Mouse (Mus musculus): Measurements from ENCODE around the gene Plch2. TPM values are rescaled to one million over a fixed set of nuclear protein-coding genes. Genes with fewer than 3 reads are reported as not detected.

Plch2 gene
- total and polyA plus RNA-seq, 3 experiments: 0.85 to 1.1 TPM; not detected in 1

- H3K27me3 ChIP-seq (ENCODE audit: control insufficient read depth in 1 of 2, insufficient read depth in 2 of 2, low read length in 2 of 2): 0 out of 4 replicates have a peak, but pooled peaks cover 0 to 1% of the 10 kb centered on the region in 2 experiments
- TF ChIP-seq TCF12 (IDR thresholded peaks at IDR 0.05; ENCODE audit: low read depth, low read length): no peak
- TF ChIP-seq MYC (IDR thresholded peaks at IDR 0.05; ENCODE audit: low read depth, low read length): no peak
- TF ChIP-seq MYB (IDR thresholded peaks at IDR 0.05; ENCODE audit: low read depth, low read length): no peak
- no peak for TF ChIP-seq RCOR1 (IDR thresholded peaks at IDR 0.05; ENCODE audit: low read depth, low read length)
- no peak for TF ChIP-seq HCFC1 (IDR thresholded peaks at IDR 0.05; ENCODE audit: low read depth, low read length)
- no peak for TF ChIP-seq E2F4 (IDR thresholded peaks at IDR 0.05; ENCODE audit: borderline replicate concordance, low read depth, low read length)
- no peak for TF ChIP-seq POLR2AphosphoS5 (IDR thresholded peaks at IDR 0.05; ENCODE audit: borderline replicate concordance, low read depth, low read length)
- TF ChIP-seq SIN3A (IDR thresholded peaks at IDR 0.05; ENCODE audit: low read length): no peak
- TF ChIP-seq MEF2A (IDR thresholded peaks at IDR 0.05; ENCODE audit: extremely low read depth, insufficient replicate concordance, low read depth, low read length, poor library complexity, severe bottlenecking): no peak
- TF ChIP-seq CTCF (IDR thresholded peaks at IDR 0.05 in 2 of 3, conservative IDR thresholded peaks at IDR 0.05 in 1 of 3; ENCODE audit: control insufficient read depth in 1 of 3, insufficient read depth in 1 of 3, low read depth in 2 of 3, low read length in 3 of 3, poor library complexity in 1 of 3, severe bottlenecking in 1 of 3): no peak
These were observed 39.8 kb downstream of the Plch2 start for GRCm38 (mm10) chr4:155016807-155017206.

GRCm38 (mm10) chr4:155015550-155015949, 41.0 kb downstream of the Plch2 start:
- no peak overlapping the region for H3K9ac ChIP-seq (ENCODE audit: control insufficient read depth, low read depth, low read length, poor library complexity, severe bottlenecking)
- DNase-seq (ENCODE audit: low read depth, low spot score): no peak
- no peak overlapping the region for H3K4me3 ChIP-seq (ENCODE audit: control insufficient read depth in 1 of 2, insufficient read depth in 1 of 2, low read depth in 2 of 2, low read length in 2 of 2)
- no peaks in the 10 kb centered on the region for H3K36me3 ChIP-seq (ENCODE audit: control insufficient read depth in 1 of 2, insufficient read depth in 2 of 2, low read length in 2 of 2)
- TF ChIP-seq GATA1 (IDR thresholded peaks at IDR 0.05; ENCODE audit: low read depth, low read length) (no peak), MAFK (IDR thresholded peaks at IDR 0.05; ENCODE audit: borderline replicate concordance, low read depth, low read length) (no peak), RAD21 (IDR thresholded peaks at IDR 0.05; ENCODE audit: low read depth, low read length) (no peak)
- no peaks in the 10 kb centered on the region for H3K79me2 ChIP-seq (ENCODE audit: control insufficient read depth, insufficient read depth, low read length, poor library complexity)
- no peak overlapping the region for H3K27ac ChIP-seq (ENCODE audit: control insufficient read depth, low read depth, low read length)
- no peaks in the 10 kb centered on the region for H3K9me3 ChIP-seq (replicated peaks; ENCODE audit: insufficient read depth, low read length)
- 0 out of 4 replicates have a peak, but pooled peaks cover 0 to 1% of the 10 kb centered on the region in 2 experiments for H3K27me3 ChIP-seq (ENCODE audit: control insufficient read depth in 1 of 2, insufficient read depth in 2 of 2, low read length in 2 of 2)
- no peaks in the 10 kb centered on the region for H3K4me1 ChIP-seq (ENCODE audit: control insufficient read depth in 1 of 2, insufficient read depth in 2 of 2, low read length in 2 of 2)

More at GRCm38 (mm10) chr4:155016807-155017206, 39.8 kb downstream of the Plch2 start:
- no peaks in the 10 kb centered on the region for H3K79me2 ChIP-seq (ENCODE audit: control insufficient read depth, insufficient read depth, low read length, poor library complexity)
- H3K36me3 ChIP-seq (ENCODE audit: control insufficient read depth in 1 of 2, insufficient read depth in 2 of 2, low read length in 2 of 2): no peaks in the 10 kb centered on the region
- H3K4me3 ChIP-seq (ENCODE audit: control insufficient read depth in 1 of 2, insufficient read depth in 1 of 2, low read depth in 2 of 2, low read length in 2 of 2): no peak overlapping the region
- H3K4me1 ChIP-seq (ENCODE audit: control insufficient read depth in 1 of 2, insufficient read depth in 2 of 2, low read length in 2 of 2): no peaks in the 10 kb centered on the region
- H3K9ac ChIP-seq (ENCODE audit: control insufficient read depth, low read depth, low read length, poor library complexity, severe bottlenecking): no peak overlapping the region
- H3K27ac ChIP-seq (ENCODE audit: control insufficient read depth, low read depth, low read length): no peak overlapping the region
- no peaks in the 10 kb centered on the region for H3K9me3 ChIP-seq (replicated peaks; ENCODE audit: insufficient read depth, low read length)
- DNase-seq (ENCODE audit: low read depth, low spot score): no peak

GRCm38 (mm10) chr4:155014791-155015190, 41.8 kb downstream of the Plch2 start:
- Histone ChIP-seq H3K4me3 (ENCODE audit: control insufficient read depth in 1 of 2, insufficient read depth in 1 of 2, low read depth in 2 of 2, low read length in 2 of 2) (no peak overlapping the region), H3K27me3 (ENCODE audit: control insufficient read depth in 1 of 2, insufficient read depth in 2 of 2, low read length in 2 of 2) (0 out of 4 replicates have a peak, but pooled peaks cover 0 to 1% of the 10 kb centered on the region in 2 experiments), H3K9me3 (replicated peaks; ENCODE audit: insufficient read depth, low read length) (no peaks in the 10 kb centered on the region), H3K9ac (ENCODE audit: control insufficient read depth, low read depth, low read length, poor library complexity, severe bottlenecking) (no peak overlapping the region), H3K36me3 (ENCODE audit: control insufficient read depth in 1 of 2, insufficient read depth in 2 of 2, low read length in 2 of 2) (no peaks in the 10 kb centered on the region), H3K4me1 (ENCODE audit: control insufficient read depth in 1 of 2, insufficient read depth in 2 of 2, low read length in 2 of 2) (no peaks in the 10 kb centered on the region), H3K79me2 (ENCODE audit: control insufficient read depth, insufficient read depth, low read length, poor library complexity) (no peaks in the 10 kb centered on the region), H3K27ac (ENCODE audit: control insufficient read depth, low read depth, low read length) (no peak overlapping the region)
- no peak for DNase-seq (ENCODE audit: low read depth, low spot score)
- no peak for TF ChIP-seq ZNF384 (IDR thresholded peaks at IDR 0.05; ENCODE audit: low read depth, low read length)
- TF ChIP-seq JUND (IDR thresholded peaks at IDR 0.05; ENCODE audit: low read depth, low read length): no peak
- TF ChIP-seq UBTF (IDR thresholded peaks at IDR 0.05; ENCODE audit: borderline replicate concordance, insufficient read depth, low read depth, low read length): no peak
- TF ChIP-seq KAT2A (conservative IDR thresholded peaks at IDR 0.05; ENCODE audit: low read depth, low read length): no peak
